Mouse (Mus musculus) A20 (cell line): ENCODE data around the gene Snrpd2.
"Not testable (repeated sequence)": the region's sequence is repeated elsewhere in the genome, so short reads cannot be mapped to it uniquely, and the experiment has no call there.

Experiments
- DNase-seq: peaks from one replicate; pipeline ENCODE4 v3.0.0-alpha.2; 2011; ENCODE audit warnings: low read depth, low spot score

The Snrpd2 gene

GRCm38 (mm10) chr7:19148875-19149541 is 514 bp upstream of the Snrpd2 start, which contains the start of gene Qpctl:
TSS of gene Qpctl (minus strand) at chr7:19149291.
- DNase-seq: peak; percentile 100

GRCm38 (mm10) chr7:19151121-19151520 is 1.6 kb downstream of the Snrpd2 start:
- not testable (repeated sequence) for DNase-seq

GRCm38 (mm10) chr7:19154796-19155195 is 5.3 kb downstream of the Snrpd2 start:
- DNase-seq: no peak

- DNase-seq: peak; percentile 46
These were observed 6.4 kb downstream of the Snrpd2 start for GRCm38 (mm10) chr7:19155825-19156475.

GRCm38 (mm10) chr7:19157160-19157800 is 7.8 kb downstream of the Snrpd2 start:
- peak; percentile 93 for DNase-seq

- no peak for DNase-seq
These were observed 9.1 kb downstream of the Snrpd2 start for GRCm38 (mm10) chr7:19158601-19159000.

DNA sequence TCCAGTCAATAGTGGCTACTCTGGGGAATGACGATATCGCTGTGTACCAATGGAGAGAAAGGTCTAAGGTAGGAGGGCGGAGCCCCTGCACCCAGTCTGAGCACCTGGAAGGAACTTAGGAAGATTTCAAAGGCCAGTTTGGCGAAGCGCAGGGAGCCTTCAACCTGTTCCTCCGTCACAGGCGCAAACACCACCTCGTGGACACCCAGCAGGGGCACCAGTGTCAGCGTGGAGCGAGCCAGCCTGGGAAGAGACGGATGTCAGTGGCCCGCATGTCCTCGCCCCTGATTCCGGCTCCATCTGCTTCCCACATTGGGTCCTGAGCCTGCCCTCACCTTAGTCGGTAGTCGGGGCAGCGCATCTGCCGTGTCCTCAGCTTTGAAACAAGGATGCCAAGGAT is 9.9 kb downstream of the Snrpd2 start:
- DNase-seq: no peak

- DNase-seq: peak; percentile 28
These were observed 10.6 kb downstream of the Snrpd2 start for GRCm38 (mm10) chr7:19160115-19160514.

GRCm38 (mm10) chr7:19162928-19163327 is 13.4 kb downstream of the Snrpd2 start:
- DNase-seq: no peak

GRCm38 (mm10) chr7:19163752-19164151 is 14.2 kb downstream of the Snrpd2 start:
- DNase-seq: no peak

DNA sequence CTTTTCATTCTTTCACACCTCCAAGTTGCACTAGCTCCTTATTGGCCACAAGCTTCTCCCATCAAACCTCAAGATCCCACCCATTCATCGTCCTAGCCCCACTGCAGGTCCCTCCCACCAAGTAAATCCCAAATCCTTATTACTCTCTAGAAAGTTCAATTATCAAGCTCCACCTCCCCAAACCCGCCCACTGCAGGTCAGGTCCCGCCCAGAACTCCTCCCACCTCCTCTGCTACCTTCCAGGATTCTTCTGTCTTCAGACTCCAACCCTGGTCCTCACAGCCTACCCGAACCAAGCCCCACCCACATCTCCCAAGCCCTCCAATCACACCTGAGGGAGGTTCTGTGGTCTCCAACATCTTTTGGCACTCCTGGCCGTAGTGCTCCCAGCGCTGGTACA is 14.7 kb downstream of the Snrpd2 start:
- peak; percentile 44 for DNase-seq

DNA sequence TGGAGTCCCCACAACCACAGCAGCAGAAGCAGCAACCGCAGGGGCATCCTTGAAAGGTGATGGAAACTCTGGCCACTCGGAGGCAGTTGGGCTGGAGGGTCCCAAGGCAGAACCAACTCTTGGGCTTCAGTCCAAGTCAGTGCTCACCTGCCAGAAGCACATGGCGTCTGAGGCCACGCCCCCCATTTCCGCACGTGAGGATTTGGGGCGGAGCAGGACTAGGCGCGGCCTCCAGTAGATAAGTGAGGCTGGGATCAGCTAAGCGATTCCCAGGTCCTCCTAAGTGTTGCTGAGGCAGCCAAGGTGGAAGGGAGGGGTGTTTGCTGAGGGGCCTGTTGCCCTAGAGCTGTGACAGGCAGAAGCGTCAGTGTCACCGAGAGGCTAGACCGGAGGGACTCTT is 15.5 kb downstream of the Snrpd2 start:
- DNase-seq: peak; percentile 46

GRCm38 (mm10) chr7:19165656-19166423 is 16.3 kb downstream of the Snrpd2 start, which contains the start of gene Gipr:
TSS of gene Gipr (minus strand) at chr7:19166127.
- DNase-seq: no peak

GRCm38 (mm10) chr7:19166990-19167389 is 17.5 kb downstream of the Snrpd2 start:
- DNase-seq: no peak

- no peak for DNase-seq
These were observed 20.0 kb downstream of the Snrpd2 start for GRCm38 (mm10) chr7:19169506-19169905.

DNA sequence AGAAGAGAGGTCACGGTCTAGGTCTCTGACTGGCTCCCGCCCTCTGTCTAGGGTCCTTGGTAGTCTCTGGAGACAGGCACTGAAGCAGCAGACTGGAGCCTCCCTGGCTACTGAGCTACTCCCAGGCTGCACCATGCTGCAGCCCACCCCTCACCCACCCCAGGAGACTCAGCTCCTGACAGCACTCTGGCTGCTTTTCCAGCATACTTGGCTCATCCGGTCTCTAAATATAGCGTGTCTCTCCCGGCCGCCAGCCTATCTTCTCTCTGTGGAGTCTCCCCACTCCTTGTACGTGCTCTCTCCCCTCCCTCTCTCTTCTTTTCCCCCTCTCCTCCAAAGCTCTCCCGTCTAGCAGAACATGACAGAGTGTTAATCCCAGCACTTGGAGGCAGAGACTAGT is 20.6 kb downstream of the Snrpd2 start:
- no peak for DNase-seq

GRCm38 (mm10) chr7:19171831-19172230 is 22.3 kb downstream of the Snrpd2 start:
- DNase-seq: no peak

- peak; percentile 77 for DNase-seq
These were observed 23.4 kb downstream of the Snrpd2 start for GRCm38 (mm10) chr7:19172874-19173273.

DNA sequence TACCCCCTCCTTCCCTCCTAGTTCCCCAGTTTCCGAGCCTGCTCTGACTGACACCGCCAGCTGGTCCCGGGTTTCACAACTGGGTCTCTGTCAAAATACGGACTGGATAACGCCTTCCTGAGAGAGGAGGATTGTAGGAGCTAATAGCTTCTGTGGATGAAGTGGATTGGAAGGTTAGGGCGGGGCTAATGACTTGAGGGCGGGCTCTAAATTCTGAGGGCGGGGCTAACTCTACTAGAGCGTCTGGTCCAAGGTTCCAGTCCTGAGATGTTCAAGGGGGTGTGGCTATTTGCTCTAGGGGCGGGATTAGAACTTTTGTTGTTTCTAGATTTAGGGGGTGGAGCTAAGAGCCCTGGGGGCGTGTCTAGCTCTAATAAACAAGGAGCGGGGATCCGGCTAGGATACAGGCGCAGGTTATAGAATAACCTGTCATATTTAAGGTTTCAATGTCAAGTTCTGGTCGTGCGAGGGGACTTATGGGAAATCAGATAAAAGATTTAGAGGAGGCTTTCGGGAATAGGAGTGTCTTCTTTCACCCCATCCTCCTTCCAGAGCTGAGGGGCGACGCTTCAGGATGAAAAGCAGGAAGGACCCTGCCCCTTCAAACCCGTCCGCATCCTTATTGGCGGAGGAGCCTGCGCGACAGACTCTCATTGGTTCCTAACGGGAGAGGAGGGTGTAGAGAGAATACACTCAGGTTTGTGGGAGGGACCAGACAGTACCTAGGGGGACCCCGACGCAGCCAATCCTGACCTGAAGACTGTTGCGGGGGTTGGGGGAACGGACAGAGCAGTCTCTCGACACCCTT is 26.4 kb downstream of the Snrpd2 start, which contains the start of gene Eml2:
Gene Eml2 (plus strand): TSS at position 714 of the 808 bp plus-strand sequence.
- DNase-seq: peak; percentile 36

GRCm38 (mm10) chr7:19176516-19176947 is 27.0 kb downstream of the Snrpd2 start:
- DNase-seq: no peak

DNA sequence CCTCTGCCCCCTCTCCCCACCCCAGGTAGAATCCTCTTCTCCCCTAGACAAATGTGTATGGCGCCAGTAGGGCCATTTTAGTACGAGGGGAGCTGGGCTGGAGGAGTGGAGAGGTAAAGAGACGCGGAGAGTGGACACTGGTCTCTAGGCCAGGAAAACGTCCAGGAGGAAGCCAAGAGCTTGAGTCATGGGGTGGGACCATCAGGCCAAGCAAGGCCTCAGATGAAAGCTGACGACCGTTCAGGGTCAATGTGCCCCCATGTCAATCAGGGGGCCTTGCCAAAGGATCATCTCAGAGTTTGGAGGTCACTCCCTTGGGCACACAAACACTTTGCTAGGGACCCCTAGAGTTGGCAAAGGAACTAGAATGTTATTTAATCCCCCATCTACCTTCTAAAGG is 27.7 kb downstream of the Snrpd2 start:
- DNase-seq: no peak
